Mouse (Mus musculus) frontal cortex, postnatal 25 days (tissue): ENCODE data around the gene Gm2a.

ENCODE experiments used
- DNase-seq, 2 experiments: peaks; one replicate each; pipeline ENCODE4 v3.0.0; 2022; ENCODE audit warnings: low spot score in 2 of 2

Gm2a gene

GRCm38 (mm10) chr11:55131077-55131742 is 33.3 kb downstream of the Gm2a start:
- no peak for DNase-seq

GRCm38 (mm10) chr11:55131946-55132345 is 34.0 kb downstream of the Gm2a start:
- no peak for DNase-seq

- no peak for DNase-seq
Observed at GRCm38 (mm10) chr11:55133204-55133603, 35.3 kb downstream of the Gm2a start.

- no peak for DNase-seq
Observed at GRCm38 (mm10) chr11:55134407-55134806, 36.5 kb downstream of the Gm2a start.

GRCm38 (mm10) chr11:55134871-55135270 is 37.0 kb downstream of the Gm2a start:
- DNase-seq: no peak

GRCm38 (mm10) chr11:55136770-55137547 is 39.0 kb downstream of the Gm2a start:
- no peak for DNase-seq

GRCm38 (mm10) chr11:55137646-55138045 is 39.7 kb downstream of the Gm2a start:
- DNase-seq: no peak

GRCm38 (mm10) chr11:55141502-55141901 is 43.6 kb downstream of the Gm2a start:
- no peak for DNase-seq

GRCm38 (mm10) chr11:55144011-55144410 is 46.1 kb downstream of the Gm2a start:
- no peak for DNase-seq

- DNase-seq: no peak
Observed at GRCm38 (mm10) chr11:55146855-55147254, 48.9 kb downstream of the Gm2a start.

GRCm38 (mm10) chr11:55147423-55147822 is 49.5 kb downstream of the Gm2a start:
- no peak for DNase-seq

- DNase-seq: no peak
Observed at GRCm38 (mm10) chr11:55148461-55148860, 50.5 kb downstream of the Gm2a start.

- no peak for DNase-seq
Observed at GRCm38 (mm10) chr11:55151608-55152007, 53.7 kb downstream of the Gm2a start, which contains the start of gene Slc36a3. Slc36a3 (minus strand) TSS chr11:55151708.

- no peak for DNase-seq
Observed at GRCm38 (mm10) chr11:55154398-55155069, 56.6 kb downstream of the Gm2a start.

GRCm38 (mm10) chr11:55155070-55155421 is 57.1 kb downstream of the Gm2a start:
- no peak for DNase-seq

GRCm38 (mm10) chr11:55158785-55159359 is 61.0 kb downstream of the Gm2a start:
- peak; percentile 79 to 91 for DNase-seq
